Mouse (Mus musculus) fat pad, adult 2 months (tissue): ENCODE measurements at regions not wholly inside any gene's neighbourhood (a gene's known extent, or its start where the extent isn't known, plus 50 kb on each side); places are given as distances from the start of the nearest gene placed in this dataset.
A peak's percentile ranks its signal among the peaks of the same experiment; 100 is the strongest.

ENCODE experiments used
- DNase-seq: peaks from one replicate; pipeline ENCODE4 v3.0.0-alpha.2; 2011; ENCODE audit warnings: low read depth, low spot score; ENCODE audit errors: extremely low read depth

- DNase-seq, result no peak
These were observed 74.0 kb upstream of the 1700024P04Rik start for GRCm38 (mm10) chr13:99058131-99058970.

GRCm38 (mm10) chr13:99057696-99058095 lies 73.3 kb upstream of the 1700024P04Rik start:
- DNase-seq, result no peak

GRCm38 (mm10) chr13:99057293-99057588 lies 72.9 kb upstream of the 1700024P04Rik start:
- no peak for DNase-seq

GRCm38 (mm10) chr13:99056432-99057292 lies 72.3 kb upstream of the 1700024P04Rik start:
- peak; percentile 70 for DNase-seq

GRCm38 (mm10) chr13:99055609-99056321 lies 71.4 kb upstream of the 1700024P04Rik start:
- DNase-seq, result no peak

- DNase-seq, result no peak
These were observed 67.7 kb upstream of the 1700024P04Rik start for GRCm38 (mm10) chr13:99052076-99052475.

- no peak for DNase-seq
These were observed 65.3 kb upstream of the 1700024P04Rik start for GRCm38 (mm10) chr13:99049699-99050098.

GRCm38 (mm10) chr13:99048651-99049100 lies 64.3 kb upstream of the 1700024P04Rik start:
- DNase-seq, result no peak

- no peak for DNase-seq
These were observed 62.9 kb upstream of the 1700024P04Rik start for GRCm38 (mm10) chr13:99047219-99047618.

GRCm38 (mm10) chr13:99046737-99047136 lies 62.4 kb upstream of the 1700024P04Rik start:
- DNase-seq, result no peak

GRCm38 (mm10) chr13:99042086-99042485 lies 57.7 kb upstream of the 1700024P04Rik start:
- no peak for DNase-seq

GRCm38 (mm10) chr13:99041256-99041655 lies 56.9 kb upstream of the 1700024P04Rik start:
- no peak for DNase-seq

GRCm38 (mm10) chr13:99040846-99041245 lies 56.5 kb upstream of the 1700024P04Rik start:
- no peak for DNase-seq

GRCm38 (mm10) chr13:99040171-99040570 lies 55.8 kb upstream of the 1700024P04Rik start:
- DNase-seq, result no peak

- DNase-seq, result no peak
These were observed 54.7 kb upstream of the 1700024P04Rik start for GRCm38 (mm10) chr13:99039063-99039385.

- DNase-seq, result no peak
These were observed 54.1 kb upstream of the 1700024P04Rik start for GRCm38 (mm10) chr13:99038198-99039062.

GRCm38 (mm10) chr13:99037131-99037530 lies 52.8 kb upstream of the 1700024P04Rik start:
- no peak for DNase-seq
